Comparison of ENCODE assay signal across 1 mouse cellular context in genomic region chr1:167349815-167350596, GRCm38 (mm10).
A peak's percentile ranks its signal among the peaks of the same experiment; 100 is the strongest.
TF ChIP-seq lines count a peak whose summit lies in the region.

Gene Aldh9a1 (plus strand): TSS chr1:167349991.

TF ChIP-seq in CH12.LX, 34 proteins besides CTCF, POLR2A, EP300 and RAD21 (continued from another document):
- no peak for TF ChIP-seq ZKSCAN1 (IDR thresholded peaks at IDR 0.05; ENCODE audit: borderline replicate concordance, low read depth, low read length)
- TF ChIP-seq JUN (IDR thresholded peaks at IDR 0.05; ENCODE audit: insufficient read depth, low read depth, low read length), result no peak
- TF ChIP-seq IRF4 (IDR thresholded peaks at IDR 0.05; ENCODE audit: low read depth, low read length), result no peak
- TF ChIP-seq USF2 (conservative IDR thresholded peaks at IDR 0.05; ENCODE audit: low read depth, low read length), result no peak
- TF ChIP-seq BHLHE40 (IDR thresholded peaks at IDR 0.05; ENCODE audit: low read depth, low read length), result peak; percentile 75; the same call in 1 of the 2 replicates
- TF ChIP-seq USF1 (IDR thresholded peaks at IDR 0.05; ENCODE audit: low read depth, low read length), result no peak
- TF ChIP-seq E2F4 (IDR thresholded peaks at IDR 0.05; ENCODE audit: insufficient replicate concordance, low read depth, low read length), result no peak
- peak; percentile 70; the same call in 1 of the 2 replicates for TF ChIP-seq MYC (IDR thresholded peaks at IDR 0.05; ENCODE audit: low read depth, low read length)
- TF ChIP-seq ZNF384 (IDR thresholded peaks at IDR 0.05; ENCODE audit: low read depth, low read length), result no peak
- TF ChIP-seq CHD2 (IDR thresholded peaks at IDR 0.05; ENCODE audit: low read length), result no peak; the same call in 1 of the 2 replicates
- TF ChIP-seq MAX (IDR thresholded peaks at IDR 0.05; ENCODE audit: low read length), result 0 out of 2 replicates have a peak, but pooled peaks have one; percentile 10
- TF ChIP-seq MAZ (IDR thresholded peaks at IDR 0.05; ENCODE audit: low read depth, low read length), result peak; percentile 37; the same call in 1 of the 2 replicates
